Mouse (Mus musculus) gastrocnemius, adult 8-10 months (tissue): ENCODE data around the gene Smyd5. TPM values are rescaled to one million over a fixed set of nuclear protein-coding genes. Genes with fewer than 3 reads are reported as not detected.
"Not testable (repeated sequence)": the region's sequence is repeated elsewhere in the genome, so short reads cannot be mapped to it uniquely, and the experiment has no call there.

Experiments
- DNase-seq, 2 experiments: peaks; one replicate each; pipeline ENCODE4 v3.0.0; 2022; ENCODE audit warnings: low spot score in 2 of 2
- total RNA-seq, 4 experiments: library from RNA; stranded (reverse); gene quantifications; 2 replicates each; pipeline ENCODE4 v1.2.4; 2022

Gene Smyd5
- total RNA-seq, 4 experiments from 2014 or later, result 8.4 to 9.6 (median 8.4) TPM

- peak; percentile 22 to 25 for DNase-seq
Observed at GRCm38 (mm10) chr6:85445286-85445685, 13.5 kb downstream of the Smyd5 start.

- DNase-seq, result no peak
Observed at GRCm38 (mm10) chr6:85447351-85447750, 15.6 kb downstream of the Smyd5 start.

- DNase-seq, result not testable (repeated sequence)
Observed at GRCm38 (mm10) chr6:85450140-85450539, 18.4 kb downstream of the Smyd5 start.

- DNase-seq, result peak; percentile 99
Observed at GRCm38 (mm10) chr6:85450697-85451663, 19.2 kb downstream of the Smyd5 start, which contains the start of gene Cct7. Cct7 (plus strand) TSS chr6:85451514.

- peak; percentile 98 for DNase-seq
Observed at GRCm38 (mm10) chr6:85451664-85452410, 20.0 kb downstream of the Smyd5 start, which contains the start of gene Pradc1. Pradc1 (minus strand) TSS chr6:85451970.

- DNase-seq, result no peak
Observed at GRCm38 (mm10) chr6:85452411-85452665, 20.5 kb downstream of the Smyd5 start.

GRCm38 (mm10) chr6:85452816-85453215 lies 21.0 kb downstream of the Smyd5 start:
- DNase-seq, result no peak

- DNase-seq, result no peak
Observed at GRCm38 (mm10) chr6:85459621-85460020, 27.8 kb downstream of the Smyd5 start.

GRCm38 (mm10) chr6:85465381-85465780 lies 33.6 kb downstream of the Smyd5 start:
- no peak for DNase-seq

- no peak for DNase-seq
Observed at GRCm38 (mm10) chr6:85469660-85470430, 38.1 kb downstream of the Smyd5 start.

GRCm38 (mm10) chr6:85471962-85472361 lies 40.2 kb downstream of the Smyd5 start:
- DNase-seq, result no peak

- DNase-seq, result no peak
Observed at GRCm38 (mm10) chr6:85472542-85472941, 40.8 kb downstream of the Smyd5 start.

GRCm38 (mm10) chr6:85475581-85475980 lies 43.8 kb downstream of the Smyd5 start:
- no peak for DNase-seq

- no peak for DNase-seq
Observed at GRCm38 (mm10) chr6:85477366-85477917, 45.7 kb downstream of the Smyd5 start.

- no peak for DNase-seq
Observed at GRCm38 (mm10) chr6:85478416-85478815, 46.6 kb downstream of the Smyd5 start.

- no peak for DNase-seq
Observed at GRCm38 (mm10) chr6:85479979-85480378, 48.2 kb downstream of the Smyd5 start.

- no peak for DNase-seq
Observed at GRCm38 (mm10) chr6:85480685-85481084, 48.9 kb downstream of the Smyd5 start.

GRCm38 (mm10) chr6:85483843-85484721 lies 52.3 kb downstream of the Smyd5 start:
- DNase-seq, result no peak

GRCm38 (mm10) chr6:85485738-85486137 lies 53.9 kb downstream of the Smyd5 start:
- DNase-seq, result no peak

- DNase-seq, result no peak
Observed at GRCm38 (mm10) chr6:85488510-85488909, 56.7 kb downstream of the Smyd5 start.
